Mouse (Mus musculus) embryonic facial prominence, embryonic 13.5 days (tissue): ENCODE results near the gene Nrxn2. TPM values are rescaled to one million over a fixed set of nuclear protein-coding genes. Genes with fewer than 3 reads are reported as not detected.

Experiments used
- ATAC-seq: fragments of 200-750 bp; cut with Nextera tagmentation; 2 replicates; pipeline ENCODE4 v1.8.0; 2017; ENCODE audit warnings: low read depth; ENCODE audit not compliant: insufficient number of reproducible peaks, insufficient read depth, low FRiP score, low TSS enrichment
- H3K27ac ChIP-seq: fragments of 300-500 bp; sonication (generic); 2 replicates; pipeline ENCODE4 v1.5.1; 2015; ENCODE audit warnings: moderate library complexity, mild to moderate bottlenecking, inconsistent platforms
- H3K27me3 ChIP-seq: fragments of 300-500 bp; sonication (generic); 2 replicates; pipeline ENCODE4 v1.6.1; 2015; ENCODE audit warnings: mild to moderate bottlenecking, inconsistent platforms
- H3K36me3 ChIP-seq: fragments of 300-500 bp; sonication (generic); 2 replicates; pipeline ENCODE4 v1.6.1; 2015; ENCODE audit warnings: mild to moderate bottlenecking, inconsistent platforms
- H3K4me1 ChIP-seq: fragments of 300-500 bp; sonication (generic); 2 replicates; pipeline ENCODE4 v1.6.1; 2015; ENCODE audit warnings: inconsistent platforms
- H3K4me2 ChIP-seq: fragments of 300-500 bp; sonication (generic); 2 replicates; pipeline ENCODE4 v1.6.1; 2015; ENCODE audit warnings: moderate library complexity, mild to moderate bottlenecking, inconsistent platforms
- H3K4me3 ChIP-seq: fragments of 300-500 bp; sonication (generic); 2 replicates; pipeline ENCODE4 v1.5.1; 2015; ENCODE audit warnings: mild to moderate bottlenecking, inconsistent platforms
- H3K9ac ChIP-seq: fragments of 300-500 bp; sonication (generic); 2 replicates; pipeline ENCODE4 v1.6.1; 2015; ENCODE audit warnings: mild to moderate bottlenecking, inconsistent platforms
- H3K9me3 ChIP-seq: fragments of 300-500 bp; sonication (generic); 2 replicates; pipeline ENCODE4 v1.6.1; 2016; ENCODE audit warnings: inconsistent platforms
- whole genome bisulfite sequencing: fragments of 180-500 bp; shearing (Covaris S2); methylation state at CpG from one replicate; pipeline ENCODE4 v1.1.7; 2015; ENCODE audit warnings: mixed read lengths; 5-methylcytosine and 5-hydroxymethylcytosine counted together
- polyA plus RNA-seq: library from polyadenylated mRNA; unstranded; fragments of >200 nt; fragmentation: Nextera tagmentation; extraction: Ambion mirVana; gene quantifications from 2 replicates; pipeline ENCODE4 v1.2.1, GENCODE M21; 2015

The Nrxn2 gene
- polyA plus RNA-seq, result 2.0 and 2.1 TPM in 2 replicates

- peaks cover 28% of the 10 kb centered on the region for H3K4me1 ChIP-seq
- ATAC-seq, result peak; percentile 78; the same call in 1 of the 2 replicates
- H3K9ac ChIP-seq, result peak within 1 kb of the TSS; percentile 67
- H3K27ac ChIP-seq, result no peak within 1 kb of the TSS
- H3K36me3 ChIP-seq, result no peaks in the 10 kb centered on the region
- H3K4me3 ChIP-seq, result peak within 1 kb of the TSS; percentile 55
- peak within 1 kb of the TSS; percentile 89 for H3K4me2 ChIP-seq
- H3K9me3 ChIP-seq, result no peaks in the 10 kb centered on the region
- H3K27me3 ChIP-seq, result peaks cover 80% of the 10 kb centered on the region
- WGBS, result under 1% methylated on average over 45 of the region's 46 CpGs
These were observed at the start of gene Nrxn2 for GRCm38 (mm10) chr19:6418233-6418879. Gene Nrxn2 (plus strand): TSS chr19:6418731.

GRCm38 (mm10) chr19:6370175-6370574, 48.4 kb upstream of the Nrxn2 start:
- ATAC-seq, result no peak
- H3K9ac ChIP-seq, result no peak overlapping the region
- H3K9me3 ChIP-seq, result no peaks in the 10 kb centered on the region
- H3K27ac ChIP-seq, result no peak overlapping the region
- WGBS, result 82% methylated on average over 2 of the region's 2 CpGs
- H3K4me1 ChIP-seq, result peaks cover 16% of the 10 kb centered on the region
- H3K27me3 ChIP-seq, result no peaks in the 10 kb centered on the region
- H3K4me3 ChIP-seq, result no peak overlapping the region
- H3K4me2 ChIP-seq, result no peak overlapping the region
- H3K36me3 ChIP-seq, result peaks cover 95% of the 10 kb centered on the region

DNA sequence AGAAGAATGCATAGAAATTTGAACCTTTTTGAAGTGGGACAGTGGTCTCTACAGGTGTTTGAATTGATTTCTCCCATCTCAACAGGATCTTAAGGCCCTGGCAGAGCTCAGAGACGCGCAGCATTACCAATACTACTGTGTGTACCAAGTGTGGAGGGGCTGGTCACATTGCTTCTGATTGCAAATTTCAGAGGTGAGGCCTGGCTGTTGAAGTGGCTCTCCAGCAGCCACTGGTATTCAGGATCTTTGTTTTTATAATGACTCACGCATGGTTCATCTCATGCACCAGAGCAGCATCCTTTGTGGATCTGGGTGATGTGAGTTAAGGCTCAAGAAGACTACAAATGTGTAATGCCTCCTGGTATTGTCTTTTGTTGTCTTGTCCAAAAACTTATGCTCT, 46.1 kb upstream of the Nrxn2 start:
- no peak for ATAC-seq
- Histone ChIP-seq H3K4me1 (peaks cover 1% of the 10 kb centered on the region; the same call in 1 of the 2 replicates), H3K27ac (no peak overlapping the region), H3K9me3 (no peaks in the 10 kb centered on the region), H3K27me3 (no peaks in the 10 kb centered on the region), H3K36me3 (peaks cover 95% of the 10 kb centered on the region), H3K9ac (no peak overlapping the region), H3K4me3 (no peak overlapping the region), H3K4me2 (no peak overlapping the region)
- 96% methylated on average over 3 of the region's 3 CpGs for WGBS

GRCm38 (mm10) chr19:6373539-6374400, 44.8 kb upstream of the Nrxn2 start:
- Histone ChIP-seq H3K9ac (no peak overlapping the region), H3K4me3 (no peak overlapping the region), H3K9me3 (no peaks in the 10 kb centered on the region), H3K4me2 (no peak overlapping the region), H3K27me3 (no peaks in the 10 kb centered on the region), H3K4me1 (no peaks in the 10 kb centered on the region), H3K36me3 (peaks cover 96% of the 10 kb centered on the region), H3K27ac (no peak overlapping the region)
- ATAC-seq, result peak; percentile 54; the same call in 1 of the 2 replicates
- WGBS, result 69% methylated on average over 12 of the region's 12 CpGs

DNA sequence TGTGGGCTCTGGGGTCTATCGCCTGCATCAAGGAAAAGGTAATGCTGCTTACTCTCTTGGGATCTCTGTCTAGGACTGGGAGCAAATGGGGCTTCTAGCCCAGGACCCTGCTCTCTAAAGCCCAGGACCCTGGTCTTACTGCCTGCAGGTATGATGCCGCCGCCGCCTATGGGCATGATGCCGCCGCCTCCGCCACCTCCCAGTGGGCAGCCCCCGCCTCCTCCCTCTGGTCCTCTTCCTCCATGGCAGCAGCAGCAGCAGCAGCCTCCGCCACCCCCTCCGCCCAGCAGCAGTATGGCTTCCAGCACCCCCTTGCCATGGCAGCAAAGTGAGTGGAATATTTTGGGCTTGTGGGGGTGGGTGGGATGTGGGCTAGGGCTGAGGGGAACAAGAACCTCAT, 44.0 kb upstream of the Nrxn2 start:
- ATAC-seq, result no peak
- Histone ChIP-seq H3K27ac (no peak overlapping the region), H3K36me3 (peaks cover 98% of the 10 kb centered on the region), H3K9me3 (no peaks in the 10 kb centered on the region), H3K4me1 (no peaks in the 10 kb centered on the region), H3K27me3 (no peaks in the 10 kb centered on the region), H3K4me3 (no peak overlapping the region), H3K9ac (no peak overlapping the region), H3K4me2 (no peak overlapping the region)
- 97% methylated on average over 10 of the region's 10 CpGs for WGBS

- Histone ChIP-seq H3K27me3 (no peaks in the 10 kb centered on the region), H3K4me1 (no peaks in the 10 kb centered on the region), H3K9ac (no peak overlapping the region), H3K27ac (no peak overlapping the region), H3K36me3 (peaks cover 95% of the 10 kb centered on the region), H3K4me2 (no peak overlapping the region), H3K9me3 (no peaks in the 10 kb centered on the region), H3K4me3 (no peak overlapping the region)
- 92% methylated on average over 40 of the region's 42 CpGs for WGBS
- no peak for ATAC-seq
These were observed 42.9 kb upstream of the Nrxn2 start for GRCm38 (mm10) chr19:6375423-6376254.

DNA sequence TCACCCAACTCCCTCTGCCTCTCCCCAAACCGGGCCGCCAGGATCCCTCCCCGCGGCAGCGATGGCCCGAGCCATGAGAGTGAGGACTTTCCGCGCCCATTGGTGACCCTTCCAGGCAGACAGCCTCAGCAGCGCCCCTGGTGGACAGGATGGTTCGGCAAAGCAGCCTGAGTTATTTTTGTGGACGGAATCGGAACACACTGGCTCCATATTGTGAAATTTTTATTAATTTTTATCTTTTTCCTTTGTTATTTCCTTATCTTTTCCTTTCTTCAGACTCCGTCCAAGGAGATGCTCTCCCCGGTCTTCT, 42.3 kb upstream of the Nrxn2 start:
- ATAC-seq, result no peak
- Histone ChIP-seq H3K27ac (no peak overlapping the region), H3K27me3 (no peaks in the 10 kb centered on the region), H3K9me3 (no peaks in the 10 kb centered on the region), H3K4me2 (no peak overlapping the region), H3K4me3 (no peak overlapping the region), H3K4me1 (no peaks in the 10 kb centered on the region), H3K36me3 (peaks cover 89% of the 10 kb centered on the region), H3K9ac (no peak overlapping the region)
- WGBS, result 81% methylated on average over 14 of the region's 14 CpGs

DNA sequence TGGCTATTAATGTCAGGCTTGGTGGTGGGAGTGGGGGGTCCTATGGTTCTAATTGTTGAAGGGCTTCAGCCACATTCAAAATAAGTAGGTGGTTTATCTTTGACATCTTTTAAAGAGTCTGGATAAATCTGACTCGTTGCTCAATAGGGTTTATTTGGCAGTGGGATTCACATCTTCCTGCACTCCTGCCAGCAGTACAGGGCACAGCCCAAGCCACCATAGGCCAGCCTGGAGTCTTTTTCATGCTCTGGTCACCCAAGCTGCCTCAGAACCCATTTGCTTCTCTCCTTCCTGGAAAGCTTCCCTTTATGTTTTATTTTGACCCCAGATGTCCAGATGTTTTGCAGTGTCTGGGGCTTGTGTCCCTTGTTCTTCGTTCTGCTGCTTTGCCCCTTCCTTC, 41.9 kb upstream of the Nrxn2 start:
- 86% methylated on average over 2 of the region's 2 CpGs for whole genome bisulfite sequencing
- no peak overlapping the region for H3K4me2 ChIP-seq
- H3K9ac ChIP-seq, result no peak overlapping the region
- no peaks in the 10 kb centered on the region for H3K27me3 ChIP-seq
- H3K9me3 ChIP-seq, result no peaks in the 10 kb centered on the region
- no peak for ATAC-seq
- no peak overlapping the region for H3K4me3 ChIP-seq
- no peak overlapping the region for H3K27ac ChIP-seq
- no peaks in the 10 kb centered on the region for H3K4me1 ChIP-seq
- H3K36me3 ChIP-seq, result peaks cover 85% of the 10 kb centered on the region

- Histone ChIP-seq H3K4me1 (no peaks in the 10 kb centered on the region), H3K27ac (no peak overlapping the region; the same call in 1 of the 2 replicates), H3K4me3 (no peak overlapping the region), H3K36me3 (peaks cover 76% of the 10 kb centered on the region), H3K9me3 (no peaks in the 10 kb centered on the region), H3K9ac (no peak overlapping the region), H3K4me2 (no peak overlapping the region), H3K27me3 (no peaks in the 10 kb centered on the region)
- no peak for ATAC-seq
- 87% methylated on average over 11 of the region's 11 CpGs for WGBS
These were observed 41.0 kb upstream of the Nrxn2 start for GRCm38 (mm10) chr19:6377327-6378040.

- Histone ChIP-seq H3K4me2 (no peak overlapping the region), H3K4me1 (peaks cover 25% of the 10 kb centered on the region; the same call in 1 of the 2 replicates), H3K27ac (no peak overlapping the region), H3K36me3 (peaks cover 46% of the 10 kb centered on the region), H3K9me3 (no peaks in the 10 kb centered on the region), H3K4me3 (no peak overlapping the region), H3K27me3 (no peaks in the 10 kb centered on the region), H3K9ac (no peak overlapping the region)
- WGBS, result 87% methylated on average over 9 of the region's 9 CpGs
- no peak for ATAC-seq
These were observed 37.9 kb upstream of the Nrxn2 start for GRCm38 (mm10) chr19:6380411-6381166.
